Comparison of ENCODE assay signal across 17 mouse cellular contexts in the genomic region with DNA sequence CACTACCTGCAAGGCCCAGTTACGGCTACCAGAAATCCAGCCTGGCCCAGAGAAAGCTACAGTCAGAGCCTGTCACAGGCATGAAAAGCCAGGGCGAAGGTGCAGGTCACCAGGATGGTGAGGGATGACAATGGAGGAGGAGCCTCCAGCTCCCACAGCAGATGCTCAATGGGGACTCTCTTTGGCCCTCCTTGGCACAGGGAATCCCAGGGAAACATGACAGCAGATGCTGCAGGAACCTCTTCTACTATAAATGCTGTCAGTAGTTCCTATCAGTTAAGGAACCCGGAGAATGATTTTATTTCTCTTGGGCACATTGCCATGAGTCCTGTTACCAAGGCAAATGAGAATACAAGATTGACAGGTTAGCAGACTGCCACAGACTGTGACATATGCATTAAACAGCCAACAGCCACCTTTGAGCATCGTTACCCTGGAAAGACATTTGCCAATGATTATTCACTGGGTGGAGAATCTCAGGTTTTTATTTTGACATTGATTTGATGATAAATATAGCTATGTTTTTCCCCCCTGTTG. TPM values are rescaled to one million over a fixed set of nuclear protein-coding genes. Genes with fewer than 3 reads are reported as not detected.
"Had no signal": no experiment of that assay in that cellular context is flagged by ENCODE, and none has a peak within 500 bp of the region (broad histone marks: within the 10 kb centered on the region; RNA-seq: fewer than 3 reads in every experiment).

No protein-coding gene starts in this region.

- H3K27me3 ChIP-seq: liver, embryonic 12.5 days; liver, embryonic 15.5 days; lung, embryonic 15.5 days; megakaryocyte, embryonic 14.5 days; midbrain, embryonic 15.5 days had no signal

- H3K36me3 ChIP-seq: limb, embryonic 10.5 days; limb, embryonic 13.5 days; liver, embryonic 12.5 days; liver, embryonic 15.5 days; lung, embryonic 15.5 days; midbrain, embryonic 10.5 days; midbrain, embryonic 15.5 days had no signal

- H3K4me3 ChIP-seq: limb, embryonic 10.5 days; limb, embryonic 13.5 days; liver, embryonic 12.5 days; liver, embryonic 15.5 days; lung, embryonic 15.5 days; megakaryocyte, embryonic 14.5 days; midbrain, embryonic 10.5 days; midbrain, embryonic 15.5 days had no signal

- ATAC-seq: liver, embryonic 12.5 days; midbrain, embryonic 15.5 days had no signal

- H3K27ac ChIP-seq: limb, embryonic 10.5 days; limb, embryonic 13.5 days; liver, embryonic 12.5 days; liver, embryonic 15.5 days; lung, embryonic 15.5 days; midbrain, embryonic 10.5 days; midbrain, embryonic 15.5 days had no signal

- DNase-seq: kidney, adult 9 months; kidney, postnatal 14 days; kidney, postnatal 4 days; liver; lung, adult 18-20 months; lung, postnatal 10 days; lung, postnatal 36 days; thymus, adult 18-20 months; thymus, postnatal 36 days had no signal

- H3K4me1 ChIP-seq: liver, embryonic 12.5 days; liver, embryonic 15.5 days; lung, embryonic 15.5 days; megakaryocyte, embryonic 14.5 days; midbrain, embryonic 10.5 days; midbrain, embryonic 15.5 days had no signal

- H3K9ac ChIP-seq: limb, embryonic 13.5 days; liver, embryonic 12.5 days; liver, embryonic 15.5 days; lung, embryonic 15.5 days; midbrain, embryonic 15.5 days had no signal

- H3K9me3 ChIP-seq: limb, embryonic 10.5 days; limb, embryonic 13.5 days; liver, embryonic 12.5 days; liver, embryonic 15.5 days; lung, embryonic 15.5 days; megakaryocyte, embryonic 14.5 days; midbrain, embryonic 10.5 days; midbrain, embryonic 15.5 days had no signal

- H3K4me2 ChIP-seq: limb, embryonic 13.5 days; liver, embryonic 12.5 days; liver, embryonic 15.5 days; lung, embryonic 15.5 days; midbrain, embryonic 15.5 days had no signal

RNA-seq across cellular contexts. Expression of a gene that starts 51.0 kb away (rescaled TPM):
- polyA plus RNA-seq: liver, embryonic 12.5 days had no signal
